Mouse (Mus musculus): ENCODE results near the gene Ttc33. TPM values are rescaled to one million over a fixed set of nuclear protein-coding genes. Genes with fewer than 3 reads are reported as not detected.

Gene Ttc33
- polyA plus RNA-seq, 1 experiment from 2014 or later: 45.8 TPM

DNA sequence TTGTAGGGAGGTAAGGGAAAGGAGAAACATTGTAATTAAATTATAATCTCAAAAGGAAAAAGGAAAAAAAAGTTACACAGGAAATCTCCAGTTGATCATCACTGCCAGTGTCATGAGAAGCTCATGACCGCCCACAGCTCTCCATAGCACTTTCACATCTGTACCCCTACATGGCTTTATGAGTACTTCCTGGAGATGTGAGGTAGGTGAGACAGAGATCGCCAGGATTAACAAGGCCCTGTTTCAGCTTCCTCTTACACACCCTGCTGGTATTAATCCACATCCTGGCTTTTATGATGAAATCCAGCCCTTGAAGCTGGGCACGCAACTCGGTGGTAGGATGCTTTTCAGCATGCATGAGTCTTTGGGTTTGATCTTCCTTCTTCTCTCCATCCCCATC is 64.9 kb downstream of the Ttc33 start:
- H3K4me2 ChIP-seq (replicated peaks): no peak overlapping the region
- no peaks in the 10 kb centered on the region for H3K36me3 ChIP-seq
- WGBS: 86% methylated on average over 4 of the region's 4 CpGs
- ATAC-seq (ENCODE audit: low FRiP score): no peak
- H3K9ac ChIP-seq: no peak overlapping the region
- no peak overlapping the region for H3K27ac ChIP-seq
- H3K9me3 ChIP-seq (replicated peaks): no peaks in the 10 kb centered on the region
- H3K27me3 ChIP-seq: peaks cover 9% of the 10 kb centered on the region
- H3K4me3 ChIP-seq: no peak overlapping the region
- no peaks in the 10 kb centered on the region for H3K4me1 ChIP-seq

DNA sequence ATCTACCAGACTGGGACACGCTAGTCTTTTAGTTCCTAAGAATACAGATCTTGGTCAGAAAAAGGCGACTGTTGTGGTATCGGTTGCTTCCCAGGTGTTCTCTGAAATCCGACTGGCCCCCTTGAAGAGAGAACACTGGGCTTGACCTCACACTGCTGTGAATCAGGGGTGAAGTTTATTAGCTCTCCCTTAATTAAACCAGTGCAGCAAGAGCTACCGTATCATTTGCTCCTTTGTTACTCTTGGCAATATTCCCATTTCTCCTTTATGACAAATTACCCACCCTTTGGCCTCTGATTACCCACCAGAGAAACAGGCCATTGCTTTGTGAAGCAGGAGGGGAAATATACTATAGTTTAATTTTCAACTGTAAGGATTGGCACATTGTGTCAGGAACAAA is 74.9 kb downstream of the Ttc33 start:
- ATAC-seq (ENCODE audit: low FRiP score): peak; percentile 82
- Histone ChIP-seq H3K27me3 (no peaks in the 10 kb centered on the region), H3K27ac (no peak overlapping the region), H3K4me1 (peaks cover 10% of the 10 kb centered on the region; the same call in 1 of the 2 replicates), H3K9me3 (replicated peaks) (no peaks in the 10 kb centered on the region), H3K36me3 (no peaks in the 10 kb centered on the region), H3K4me3 (no peak overlapping the region), H3K9ac (no peak overlapping the region), H3K4me2 (replicated peaks) (no peak overlapping the region)
- WGBS: 50% methylated on average over 5 of the region's 5 CpGs

DNA sequence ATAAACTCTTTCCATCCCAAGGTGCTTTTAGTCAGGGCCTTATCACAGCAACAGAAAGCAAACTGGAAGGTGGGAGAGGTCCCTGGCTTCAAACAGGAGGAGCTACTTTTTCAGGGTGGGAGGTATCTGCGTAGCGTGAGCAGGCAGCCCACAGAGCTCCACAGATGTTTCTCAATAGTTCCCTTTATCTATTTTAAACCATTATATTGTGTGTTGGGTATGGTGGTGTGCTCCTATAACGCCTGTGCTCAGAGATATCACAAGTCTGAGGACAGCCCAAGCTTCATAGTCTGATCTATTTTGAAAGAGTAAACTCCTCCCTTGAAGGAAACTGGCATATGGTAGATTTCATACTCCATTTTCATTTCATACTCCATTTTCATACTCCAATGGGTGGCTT is 75.7 kb downstream of the Ttc33 start:
- Histone ChIP-seq H3K9ac (no peak overlapping the region), H3K27me3 (no peaks in the 10 kb centered on the region), H3K4me3 (no peak overlapping the region), H3K36me3 (no peaks in the 10 kb centered on the region), H3K4me2 (replicated peaks) (no peak overlapping the region), H3K4me1 (peaks cover 10% of the 10 kb centered on the region; the same call in 1 of the 2 replicates), H3K9me3 (replicated peaks) (no peaks in the 10 kb centered on the region), H3K27ac (no peak overlapping the region)
- WGBS: 84% methylated on average over 3 of the region's 3 CpGs
- ATAC-seq (ENCODE audit: low FRiP score): no peak

DNA sequence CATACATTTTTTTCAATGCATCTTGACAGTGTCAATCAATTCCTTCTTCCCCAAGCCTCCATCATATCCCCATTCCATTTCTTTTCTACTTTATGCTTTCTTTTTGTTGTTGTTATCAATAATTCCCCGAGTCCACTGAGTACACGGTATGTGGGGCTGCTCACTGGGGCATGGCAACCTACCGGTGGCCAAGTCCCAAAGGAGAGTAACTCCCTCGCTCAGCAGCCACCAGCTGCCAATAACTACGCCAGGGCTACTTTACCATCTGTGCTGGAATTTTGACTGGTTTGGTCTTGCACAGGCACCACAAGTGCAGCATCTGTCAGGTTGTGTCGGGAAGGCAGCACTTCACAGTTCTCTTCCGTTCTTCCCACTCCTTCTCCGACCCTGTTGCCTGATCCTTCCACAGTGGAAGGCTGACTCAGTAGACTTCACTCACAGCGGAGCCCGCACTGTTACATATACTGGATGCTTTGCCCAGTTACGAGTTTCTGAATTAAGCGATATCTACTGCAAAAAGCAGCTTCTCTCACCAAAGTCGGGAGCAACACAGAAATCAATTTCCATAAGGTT is 76.9 kb downstream of the Ttc33 start:
- Histone ChIP-seq H3K4me3 (no peak overlapping the region), H3K36me3 (no peaks in the 10 kb centered on the region), H3K4me1 (peaks cover 10% of the 10 kb centered on the region; the same call in 1 of the 2 replicates), H3K27me3 (no peaks in the 10 kb centered on the region), H3K9me3 (replicated peaks) (no peaks in the 10 kb centered on the region), H3K27ac (no peak overlapping the region), H3K9ac (no peak overlapping the region), H3K4me2 (replicated peaks) (no peak overlapping the region)
- 72% methylated on average over 13 of the region's 13 CpGs for WGBS
- no peak for ATAC-seq (ENCODE audit: low FRiP score)

DNA sequence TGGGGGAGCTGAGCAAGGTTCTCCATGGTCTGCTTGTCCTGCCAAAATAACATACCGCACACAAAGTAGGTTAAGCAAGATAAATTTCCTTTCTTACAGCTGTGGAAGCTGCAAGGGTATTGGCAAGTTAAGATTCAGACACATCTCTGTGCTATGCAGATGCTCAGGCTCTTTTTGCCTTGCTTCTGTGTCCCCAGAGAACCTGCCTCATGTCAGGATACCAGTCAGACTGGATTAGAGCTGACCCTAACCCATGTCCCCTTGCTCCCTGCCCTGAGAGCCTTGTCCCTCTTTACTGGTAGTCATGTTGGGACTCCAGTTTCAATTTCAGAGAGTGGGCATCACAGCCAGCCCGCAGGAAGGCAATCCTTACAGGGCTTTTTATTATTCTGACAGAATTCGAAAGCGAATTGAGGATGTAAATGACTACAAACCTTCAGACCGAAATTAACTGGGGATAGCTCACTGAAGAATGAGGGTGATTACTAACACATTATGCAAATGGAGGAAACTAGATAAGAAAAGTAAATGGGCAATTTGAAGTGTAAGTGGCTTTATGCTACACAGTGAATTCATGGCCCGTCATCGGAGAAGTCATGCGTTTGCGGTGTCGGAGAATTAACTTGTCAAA is 77.7 kb downstream of the Ttc33 start:
- H3K27ac ChIP-seq: no peak overlapping the region

DNA sequence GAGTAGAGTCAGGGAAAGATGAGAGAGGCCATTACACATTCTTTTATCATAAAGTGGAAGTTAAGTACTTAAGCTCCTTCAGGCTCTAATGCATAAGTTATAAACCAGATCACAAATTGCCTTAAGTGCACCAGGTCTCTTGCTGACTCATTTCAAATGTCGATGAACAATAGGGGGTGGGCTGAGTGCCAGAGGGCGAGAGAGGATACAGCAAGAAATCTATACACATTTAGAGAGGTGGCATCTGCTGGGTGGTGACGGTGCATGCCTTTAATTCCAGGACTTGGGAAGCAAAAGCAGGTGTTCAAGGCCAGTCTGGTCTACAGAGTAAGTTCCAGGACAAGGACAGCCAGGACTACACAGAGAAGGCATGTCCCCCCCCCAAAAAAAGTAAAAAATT is 80.8 kb downstream of the Ttc33 start:
- Histone ChIP-seq H3K4me1 (0 out of 2 replicates have a peak, but pooled peaks cover 2% of the 10 kb centered on the region), H3K27ac (no peak overlapping the region), H3K4me3 (no peak overlapping the region), H3K4me2 (replicated peaks) (no peak overlapping the region), H3K27me3 (no peaks in the 10 kb centered on the region), H3K36me3 (no peaks in the 10 kb centered on the region), H3K9me3 (replicated peaks) (no peaks in the 10 kb centered on the region), H3K9ac (no peak overlapping the region)
- 83% methylated on average over 3 of the region's 3 CpGs for WGBS
- no peak for ATAC-seq (ENCODE audit: low FRiP score)

More for the DNA sequence above, 77.7 kb downstream of the Ttc33 start:
- Histone ChIP-seq H3K9ac (no peak overlapping the region), H3K4me3 (no peak overlapping the region), H3K27me3 (no peaks in the 10 kb centered on the region), H3K9me3 (replicated peaks) (no peaks in the 10 kb centered on the region), H3K4me2 (replicated peaks) (no peak overlapping the region), H3K36me3 (no peaks in the 10 kb centered on the region), H3K4me1 (peaks cover 10% of the 10 kb centered on the region; the same call in 1 of the 2 replicates)
- 75% methylated on average over 10 of the region's 10 CpGs for WGBS
- no peak for ATAC-seq (ENCODE audit: low FRiP score)

Other genes with a start within 250 kb of the Ttc33 start
- not detected in 2 replicates for gene C7, start 121.8 kb upstream of the Ttc33 start, polyA plus RNA-seq (2016; fragmentation: Nextera tagmentation; extraction: Ambion mirVana)
- 1.2 and 2.2 TPM in 2 replicates for gene Card6, start 77.0 kb upstream of the Ttc33 start, polyA plus RNA-seq (2016; fragmentation: Nextera tagmentation; extraction: Ambion mirVana)
- gene Rpl37, start 68.9 kb upstream of the Ttc33 start, polyA plus RNA-seq (2016; fragmentation: Nextera tagmentation; extraction: Ambion mirVana): 384 and 473 TPM in 2 replicates
- 17.0 and 18.1 TPM in 2 replicates for gene Prkaa1, start 41.7 kb upstream of the Ttc33 start, polyA plus RNA-seq (2016; fragmentation: Nextera tagmentation; extraction: Ambion mirVana)
- gene Ptger4, start 58.7 kb downstream of the Ttc33 start, polyA plus RNA-seq (2016; fragmentation: Nextera tagmentation; extraction: Ambion mirVana): 2.1 and 2.4 TPM in 2 replicates